Comparison of ENCODE assay signal across 8 mouse cellular contexts in genomic region chr5:25528851-25529528, GRCm38 (mm10). TPM values are rescaled to one million over a fixed set of nuclear protein-coding genes. Genes with fewer than 3 reads are reported as not detected.
DNase-seq lines count a peak whose midpoint lies in the region; ATAC-seq and TF ChIP-seq lines count a peak whose summit lies in the region.

No protein-coding gene starts in this region.

- TF ChIP-seq POLR2A in thymus, adult 2 months (IDR thresholded peaks at IDR 0.05; ENCODE audit: control insufficient read depth, extremely low read depth, insufficient read depth, low read length, poor library complexity): no peak

- H3K27ac ChIP-seq in thymus, adult 2 months (ENCODE audit: control insufficient read depth, insufficient read depth, low read length): peak overlapping the region; percentile 45; the same call in 1 of the 2 replicates
- H3K27ac ChIP-seq in intestine, embryonic 14.5 days (ENCODE audit: low read depth): peak overlapping the region; percentile 47; the same call in 1 of the 2 replicates
- H3K27ac ChIP-seq in midbrain, embryonic 15.5 days: peak overlapping the region; percentile 97

- WGBS in thymus, adult 2 months: 8% methylated on average over 22 of the region's 22 CpGs
- WGBS in intestine, embryonic 14.5 days: 7% methylated on average over 22 of the region's 22 CpGs
- 10% methylated on average over 22 of the region's 22 CpGs for WGBS in midbrain, embryonic 15.5 days

- TF ChIP-seq CTCF in thymus, adult 2 months (IDR thresholded peaks at IDR 0.05; ENCODE audit: borderline replicate concordance, control insufficient read depth, extremely low read depth, insufficient read depth, low read length, poor library complexity): no peak

- H3K4me3 ChIP-seq in erythroblast, embryonic 14.5 days (replicated peaks): peak overlapping the region; percentile 77
- peak overlapping the region; percentile 65 for H3K4me3 ChIP-seq in thymus, adult 2 months (ENCODE audit: control insufficient read depth, insufficient read depth, low read length)
- peak overlapping the region; percentile 67 for H3K4me3 ChIP-seq in intestine, embryonic 14.5 days (ENCODE audit: low read depth, low read length)
- H3K4me3 ChIP-seq in midbrain, embryonic 15.5 days: peak overlapping the region; percentile 69

- ATAC-seq in erythroblast, adult 5-6 weeks (replicated peaks; ENCODE audit: low FRiP score, poor library complexity, severe bottlenecking): no peak; the same call in 1 of the 2 replicates
- peak; percentile 47 for ATAC-seq in intestine, embryonic 14.5 days (replicated peaks; ENCODE audit: low FRiP score, low TSS enrichment, low read depth)
- ATAC-seq in midbrain, embryonic 15.5 days (replicated peaks): peak; percentile 57

- H3K4me2 ChIP-seq in intestine, embryonic 14.5 days (ENCODE audit: low read length): peak overlapping the region; percentile 67
- peak overlapping the region; percentile 60 for H3K4me2 ChIP-seq in midbrain, embryonic 15.5 days

- peak overlapping the region; percentile 42 for H3K9ac ChIP-seq in intestine, embryonic 14.5 days (ENCODE audit: low read length)
- H3K9ac ChIP-seq in midbrain, embryonic 15.5 days: peak overlapping the region; percentile 47

- no peaks in the 10 kb centered on the region for H3K36me3 ChIP-seq in erythroblast, embryonic 14.5 days (ENCODE audit: control insufficient read depth)
- H3K36me3 ChIP-seq in thymus, adult 2 months (ENCODE audit: control insufficient read depth, insufficient read depth, low read length): no peaks in the 10 kb centered on the region
- H3K36me3 ChIP-seq in intestine, embryonic 14.5 days (ENCODE audit: control insufficient read depth, insufficient read depth, low read length): no peaks in the 10 kb centered on the region
- no peaks in the 10 kb centered on the region for H3K36me3 ChIP-seq in midbrain, embryonic 15.5 days (replicated peaks)

- H3K9me3 ChIP-seq in erythroblast, embryonic 14.5 days (ENCODE audit: control insufficient read depth, low read length): no peaks in the 10 kb centered on the region
- H3K9me3 ChIP-seq in intestine, embryonic 14.5 days (ENCODE audit: control insufficient read depth, low read length): no peaks in the 10 kb centered on the region
- H3K9me3 ChIP-seq in midbrain, embryonic 15.5 days: no peaks in the 10 kb centered on the region

- peak; percentile 28 for DNase-seq in thymus, adult 2 months
- DNase-seq in thymus, postnatal 25 days: no peak
- peak; percentile 61 for DNase-seq in intestine, embryonic 14.5 days (ENCODE audit: low spot score)
- no peak for DNase-seq in testis, postnatal 14 days (ENCODE audit: low spot score)
- no peak for DNase-seq in embryo, embryonic 10 days (ENCODE audit: low spot score)

- no peaks in the 10 kb centered on the region for H3K27me3 ChIP-seq in erythroblast, embryonic 14.5 days (ENCODE audit: control insufficient read depth)
- H3K27me3 ChIP-seq in thymus, adult 2 months (ENCODE audit: control insufficient read depth, insufficient read depth, low read length): no peaks in the 10 kb centered on the region
- H3K27me3 ChIP-seq in intestine, embryonic 14.5 days (replicated peaks; ENCODE audit: control insufficient read depth, insufficient read depth, low read length): no peaks in the 10 kb centered on the region
- no peaks in the 10 kb centered on the region for H3K27me3 ChIP-seq in midbrain, embryonic 15.5 days (replicated peaks)

- H3K4me1 ChIP-seq in erythroblast, embryonic 14.5 days (ENCODE audit: control insufficient read depth): peaks cover 64% of the 10 kb centered on the region
- peaks cover 19% of the 10 kb centered on the region for H3K4me1 ChIP-seq in thymus, adult 2 months (replicated peaks; ENCODE audit: control insufficient read depth, insufficient read depth, low read length)
- peaks cover 5% of the 10 kb centered on the region for H3K4me1 ChIP-seq in intestine, embryonic 14.5 days (replicated peaks; ENCODE audit: control insufficient read depth, insufficient read depth, low read length)
- H3K4me1 ChIP-seq in midbrain, embryonic 15.5 days: peaks cover 5% of the 10 kb centered on the region

RNA-seq across cellular contexts. Expression of gene Cct8l1, which starts 13.1 kb away (rescaled TPM):
- not detected in 2 replicates for polyA plus RNA-seq in erythroblast, embryonic 14.5 days (2012)
- total RNA-seq in erythroblast, adult 5-6 weeks (2015; ENCODE audit: low replicate concordance): not detected in 2 replicates
- not detected in 2 replicates for total RNA-seq in erythroblast, adult 5-6 weeks (2017; ENCODE audit: low replicate concordance)
- 0.08 TPM in 2 replicates for polyA plus RNA-seq in thymus, adult 2 months (2012; rRNA removed)
- polyA plus RNA-seq in intestine, embryonic 14.5 days (2014; fragmentation: Nextera tagmentation; extraction: Ambion mirVana): not detected in 2 replicates
- not detected in 2 replicates for polyA plus RNA-seq in midbrain, embryonic 15.5 days (2015; fragmentation: Nextera tagmentation; extraction: Ambion mirVana)

RNA-seq across cellular contexts. Expression of gene Kmt2c, which starts 30.4 kb away (rescaled TPM):
- polyA plus RNA-seq in erythroblast, embryonic 14.5 days (2012): 0.45 and 0.60 TPM in 2 replicates
- total RNA-seq in erythroblast, adult 5-6 weeks (2015; ENCODE audit: low replicate concordance): 18.4 and 24.2 TPM in 2 replicates
- 26.7 and 33.6 TPM in 2 replicates for total RNA-seq in erythroblast, adult 5-6 weeks (2017; ENCODE audit: low replicate concordance)
- 41.7 and 42.6 TPM in 2 replicates for polyA plus RNA-seq in thymus, adult 2 months (2012; rRNA removed)
- polyA plus RNA-seq in intestine, embryonic 14.5 days (2014; fragmentation: Nextera tagmentation; extraction: Ambion mirVana): 19.7 and 20.7 TPM in 2 replicates
- polyA plus RNA-seq in midbrain, embryonic 15.5 days (2015; fragmentation: Nextera tagmentation; extraction: Ambion mirVana): 20.4 and 20.8 TPM in 2 replicates

Comparison
In these comparisons a context has a peak if more than half of its experiments do, and no peak if none do; other contexts are left out.
1. DNase-seq: peak in thymus, adult 2 months (single experiment) and intestine, embryonic 14.5 days (single experiment); none in thymus, postnatal 25 days (single experiment), testis, postnatal 14 days (single experiment) and embryo, embryonic 10 days (single experiment).
2. H3K27ac ChIP-seq: peak in every context shown above with its lines; median percentile 97 in midbrain, embryonic 15.5 days; 47 in intestine, embryonic 14.5 days; 45 in thymus, adult 2 months.
3. RNA of gene Kmt2c, which starts 30.4 kb away (polyA plus RNA-seq): 41.7 to 42.6 TPM in thymus, adult 2 months, 20.4 to 20.8 TPM in midbrain, embryonic 15.5 days and 19.7 to 20.7 TPM in intestine, embryonic 14.5 days; 0.45 to 0.60 TPM in erythroblast, embryonic 14.5 days; every median in the first group is over 10 times any median in the second.
4. Peak in every context shown above with its lines, with median percentiles within 50 percentile points of each other: H3K4me3 ChIP-seq.